Mouse (Mus musculus): ENCODE measurements around the gene Pde8a. TPM values are rescaled to one million over a fixed set of nuclear protein-coding genes. Genes with fewer than 3 reads are reported as not detected.

Gene Pde8a
- total and polyA plus RNA-seq, 2 experiments from 2014 or later: 1.8 to 3.9 TPM

- H3K27ac ChIP-seq (ENCODE audit: low read depth, low read length): no peak overlapping the region
- peak; percentile 37 for DNase-seq (ENCODE audit: low spot score)
- no peaks in the 10 kb centered on the region for H3K9me3 ChIP-seq (ENCODE audit: low read length)
- H3K4me3 ChIP-seq (ENCODE audit: low read depth, low read length): no peak overlapping the region
- no peak overlapping the region for H3K4me2 ChIP-seq (ENCODE audit: low read depth, low read length, poor library complexity, severe bottlenecking)
- no peak for ATAC-seq (ENCODE audit: low FRiP score)
- H3K9ac ChIP-seq (replicated peaks; ENCODE audit: low read length, poor library complexity, severe bottlenecking): no peak overlapping the region
- TF ChIP-seq CTCF (IDR thresholded peaks at IDR 0.05): 0 out of 2 replicates have a peak, but pooled peaks have one; percentile 23
- 39% methylated on average over 18 of the region's 18 CpGs for WGBS
- no peaks in the 10 kb centered on the region for H3K4me1 ChIP-seq (ENCODE audit: insufficient read depth, low read length)
- no peaks in the 10 kb centered on the region for H3K27me3 ChIP-seq (ENCODE audit: insufficient read depth, low read length)
- H3K36me3 ChIP-seq (ENCODE audit: insufficient read depth, low read length): peaks cover 20% of the 10 kb centered on the region
Observed at GRCm38 (mm10) chr7:81335705-81336431, 122.5 kb downstream of the Pde8a start.

- peak; percentile 70 for TF ChIP-seq CTCF (IDR thresholded peaks at IDR 0.05)
- no peaks in the 10 kb centered on the region for H3K27me3 ChIP-seq (ENCODE audit: insufficient read depth, low read length)
- H3K4me3 ChIP-seq (ENCODE audit: low read depth, low read length): no peak overlapping the region
- WGBS: 29% methylated on average over 8 of the region's 8 CpGs
- no peak overlapping the region for H3K4me2 ChIP-seq (ENCODE audit: low read depth, low read length, poor library complexity, severe bottlenecking)
- H3K4me1 ChIP-seq (ENCODE audit: insufficient read depth, low read length): no peaks in the 10 kb centered on the region
- DNase-seq (ENCODE audit: low spot score) (peak; percentile 72), ATAC-seq (ENCODE audit: low FRiP score) (no peak)
- no peak overlapping the region for H3K9ac ChIP-seq (replicated peaks; ENCODE audit: low read length, poor library complexity, severe bottlenecking)
- peaks cover 20% of the 10 kb centered on the region for H3K36me3 ChIP-seq (ENCODE audit: insufficient read depth, low read length)
- H3K9me3 ChIP-seq (ENCODE audit: low read length): no peaks in the 10 kb centered on the region
- H3K27ac ChIP-seq (ENCODE audit: low read depth, low read length): no peak overlapping the region
Observed at GRCm38 (mm10) chr7:81336432-81336786, 123.0 kb downstream of the Pde8a start.

GRCm38 (mm10) chr7:81337785-81338521 is 124.6 kb downstream of the Pde8a start:
- H3K4me1 ChIP-seq (ENCODE audit: insufficient read depth, low read length): peaks cover 1% of the 10 kb centered on the region; the same call in 1 of the 2 replicates
- H3K36me3 ChIP-seq (ENCODE audit: insufficient read depth, low read length): peaks cover 19% of the 10 kb centered on the region

GRCm38 (mm10) chr7:81338522-81338873 is 125.1 kb downstream of the Pde8a start:
- no peak for TF ChIP-seq CTCF (IDR thresholded peaks at IDR 0.05)
- Histone ChIP-seq H3K4me1 (ENCODE audit: insufficient read depth, low read length) (peaks cover 7% of the 10 kb centered on the region), H3K4me3 (ENCODE audit: low read depth, low read length) (no peak overlapping the region), H3K36me3 (ENCODE audit: insufficient read depth, low read length) (peaks cover 19% of the 10 kb centered on the region), H3K27ac (ENCODE audit: low read depth, low read length) (no peak overlapping the region), H3K9me3 (ENCODE audit: low read length) (no peaks in the 10 kb centered on the region), H3K9ac (replicated peaks; ENCODE audit: low read length, poor library complexity, severe bottlenecking) (no peak overlapping the region), H3K27me3 (ENCODE audit: insufficient read depth, low read length) (no peaks in the 10 kb centered on the region), H3K4me2 (ENCODE audit: low read depth, low read length, poor library complexity, severe bottlenecking) (no peak overlapping the region)
- DNase-seq (ENCODE audit: low spot score): no peak
- no peak for ATAC-seq (ENCODE audit: low FRiP score)
- 68% methylated on average over 3 of the region's 3 CpGs for WGBS

More at GRCm38 (mm10) chr7:81337785-81338521, 124.6 kb downstream of the Pde8a start:
- ATAC-seq (ENCODE audit: low FRiP score) (no peak), DNase-seq (ENCODE audit: low spot score) (no peak)
- H3K9me3 ChIP-seq (ENCODE audit: low read length): no peaks in the 10 kb centered on the region
- 94% methylated on average over 21 of the region's 21 CpGs for WGBS
- H3K27ac ChIP-seq (ENCODE audit: low read depth, low read length): no peak overlapping the region
- no peak overlapping the region for H3K9ac ChIP-seq (replicated peaks; ENCODE audit: low read length, poor library complexity, severe bottlenecking)
- no peaks in the 10 kb centered on the region for H3K27me3 ChIP-seq (ENCODE audit: insufficient read depth, low read length)
- no peak for TF ChIP-seq CTCF (IDR thresholded peaks at IDR 0.05)
- H3K4me3 ChIP-seq (ENCODE audit: low read depth, low read length): no peak overlapping the region
- no peak overlapping the region for H3K4me2 ChIP-seq (ENCODE audit: low read depth, low read length, poor library complexity, severe bottlenecking)

DNA sequence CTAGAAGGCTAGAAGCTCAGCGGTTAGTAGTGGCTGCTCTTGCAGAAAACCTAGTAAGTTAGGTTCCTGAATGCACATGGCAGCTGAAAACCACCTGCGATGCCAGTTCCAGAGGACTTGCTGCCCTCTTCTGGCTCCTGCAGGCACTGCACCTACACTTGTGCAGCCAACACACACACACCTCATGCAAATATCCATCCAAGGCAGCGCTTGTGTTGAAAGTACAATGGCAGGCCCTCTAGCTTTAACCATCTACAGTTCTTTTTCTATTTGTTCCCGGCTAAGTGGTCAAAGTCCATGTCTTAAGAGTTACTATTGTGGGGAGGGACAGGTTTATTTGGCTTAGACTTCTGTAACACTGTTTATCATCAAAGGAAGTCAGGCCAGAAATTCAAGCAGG is 126.4 kb downstream of the Pde8a start:
- H3K4me2 ChIP-seq (ENCODE audit: low read depth, low read length, poor library complexity, severe bottlenecking): no peak overlapping the region
- peaks cover 12% of the 10 kb centered on the region for H3K4me1 ChIP-seq (ENCODE audit: insufficient read depth, low read length)
- peaks cover 19% of the 10 kb centered on the region for H3K36me3 ChIP-seq (ENCODE audit: insufficient read depth, low read length)
- H3K27ac ChIP-seq (ENCODE audit: low read depth, low read length): no peak overlapping the region
- H3K4me3 ChIP-seq (ENCODE audit: low read depth, low read length): no peak overlapping the region
- peak; percentile 90 for TF ChIP-seq CTCF (IDR thresholded peaks at IDR 0.05)
- no peak overlapping the region for H3K9ac ChIP-seq (replicated peaks; ENCODE audit: low read length, poor library complexity, severe bottlenecking)
- DNase-seq (ENCODE audit: low spot score) (peak; percentile 75), ATAC-seq (ENCODE audit: low FRiP score) (no peak)
- 84% methylated on average over 4 of the region's 4 CpGs for WGBS
- no peaks in the 10 kb centered on the region for H3K27me3 ChIP-seq (ENCODE audit: insufficient read depth, low read length)
- no peaks in the 10 kb centered on the region for H3K9me3 ChIP-seq (ENCODE audit: low read length)

- H3K27me3 ChIP-seq (ENCODE audit: insufficient read depth, low read length): no peaks in the 10 kb centered on the region
- peaks cover 15% of the 10 kb centered on the region; the same call in 1 of the 2 replicates for H3K36me3 ChIP-seq (ENCODE audit: insufficient read depth, low read length)
- peaks cover 12% of the 10 kb centered on the region for H3K4me1 ChIP-seq (ENCODE audit: insufficient read depth, low read length)
- no peak overlapping the region for H3K27ac ChIP-seq (ENCODE audit: low read depth, low read length)
- H3K4me3 ChIP-seq (ENCODE audit: low read depth, low read length): no peak overlapping the region
- TF ChIP-seq CTCF (IDR thresholded peaks at IDR 0.05): peak; percentile 71
- peak; percentile 42 for DNase-seq (ENCODE audit: low spot score)
- H3K9me3 ChIP-seq (ENCODE audit: low read length): no peaks in the 10 kb centered on the region
- no peak overlapping the region for H3K4me2 ChIP-seq (ENCODE audit: low read depth, low read length, poor library complexity, severe bottlenecking)
- ATAC-seq (ENCODE audit: low FRiP score): no peak
- H3K9ac ChIP-seq (replicated peaks; ENCODE audit: low read length, poor library complexity, severe bottlenecking): no peak overlapping the region
- 45% methylated on average over 3 of the region's 3 CpGs for WGBS
Observed at GRCm38 (mm10) chr7:81341563-81341962, 128.2 kb downstream of the Pde8a start.
